Mouse (Mus musculus): Measurements from ENCODE around the gene Mindy3. TPM values are rescaled to one million over a fixed set of nuclear protein-coding genes. Genes with fewer than 3 reads are reported as not detected.

The Mindy3 gene
- polyA plus RNA-seq, 1 experiment from 2014 or later: 27.9 TPM

- H3K27me3 ChIP-seq (ENCODE audit: control insufficient read depth, insufficient read depth, low read length): no peaks in the 10 kb centered on the region
- no peak overlapping the region for H3K9ac ChIP-seq (ENCODE audit: low read length)
- ATAC-seq (ENCODE audit: insufficient read depth, low FRiP score): peak; percentile 89
- 59% methylated on average over 6 of the region's 6 CpGs for WGBS
- no peaks in the 10 kb centered on the region for H3K9me3 ChIP-seq (replicated peaks; ENCODE audit: control insufficient read depth, low read length)
- no peaks in the 10 kb centered on the region for H3K36me3 ChIP-seq (ENCODE audit: control insufficient read depth, insufficient read depth, low read length)
- no peak overlapping the region for H3K4me3 ChIP-seq (replicated peaks; ENCODE audit: low read length)
- 0 out of 2 replicates have a peak, but pooled peaks cover 5% of the 10 kb centered on the region for H3K4me1 ChIP-seq (ENCODE audit: control insufficient read depth, insufficient read depth, low read length)
- no peak overlapping the region for H3K4me2 ChIP-seq (ENCODE audit: low read depth, low read length)
- peak overlapping the region; percentile 50 for H3K27ac ChIP-seq (ENCODE audit: low read length)
These were observed 93.9 kb downstream of the Mindy3 start for GRCm38 (mm10) chr2:12325417-12325816.

- H3K27ac ChIP-seq (ENCODE audit: low read length): no peak overlapping the region
- H3K27me3 ChIP-seq (ENCODE audit: control insufficient read depth, insufficient read depth, low read length): no peaks in the 10 kb centered on the region
- H3K9ac ChIP-seq (ENCODE audit: low read length): no peak overlapping the region
- no peak for ATAC-seq (ENCODE audit: insufficient read depth, low FRiP score)
- WGBS: 80% methylated on average over 4 of the region's 4 CpGs
- H3K4me2 ChIP-seq (ENCODE audit: low read depth, low read length): no peak overlapping the region
- H3K36me3 ChIP-seq (ENCODE audit: control insufficient read depth, insufficient read depth, low read length): no peaks in the 10 kb centered on the region
- no peaks in the 10 kb centered on the region for H3K9me3 ChIP-seq (replicated peaks; ENCODE audit: control insufficient read depth, low read length)
- no peaks in the 10 kb centered on the region for H3K4me1 ChIP-seq (ENCODE audit: control insufficient read depth, insufficient read depth, low read length)
- no peak overlapping the region for H3K4me3 ChIP-seq (replicated peaks; ENCODE audit: low read length)
These were observed 98.4 kb downstream of the Mindy3 start for GRCm38 (mm10) chr2:12320914-12321313.

GRCm38 (mm10) chr2:12318715-12319114 is 100.6 kb downstream of the Mindy3 start:
- H3K9me3 ChIP-seq (replicated peaks; ENCODE audit: control insufficient read depth, low read length): no peaks in the 10 kb centered on the region
- no peaks in the 10 kb centered on the region for H3K4me1 ChIP-seq (ENCODE audit: control insufficient read depth, insufficient read depth, low read length)
- no peak overlapping the region for H3K27ac ChIP-seq (ENCODE audit: low read length)
- H3K4me3 ChIP-seq (replicated peaks; ENCODE audit: low read length): no peak overlapping the region
- H3K4me2 ChIP-seq (ENCODE audit: low read depth, low read length): no peak overlapping the region
- no peaks in the 10 kb centered on the region for H3K36me3 ChIP-seq (ENCODE audit: control insufficient read depth, insufficient read depth, low read length)
- no peaks in the 10 kb centered on the region for H3K27me3 ChIP-seq (ENCODE audit: control insufficient read depth, insufficient read depth, low read length)
- WGBS: 84% methylated on average over 3 of the region's 3 CpGs
- H3K9ac ChIP-seq (ENCODE audit: low read length): no peak overlapping the region
- no peak for ATAC-seq (ENCODE audit: insufficient read depth, low FRiP score)

GRCm38 (mm10) chr2:12318036-12318435 is 101.2 kb downstream of the Mindy3 start:
- H3K4me3 ChIP-seq (replicated peaks; ENCODE audit: low read length): no peak overlapping the region
- no peaks in the 10 kb centered on the region for H3K27me3 ChIP-seq (ENCODE audit: control insufficient read depth, insufficient read depth, low read length)
- no peaks in the 10 kb centered on the region for H3K9me3 ChIP-seq (replicated peaks; ENCODE audit: control insufficient read depth, low read length)
- no peak overlapping the region for H3K9ac ChIP-seq (ENCODE audit: low read length)
- H3K4me1 ChIP-seq (ENCODE audit: control insufficient read depth, insufficient read depth, low read length): no peaks in the 10 kb centered on the region
- ATAC-seq (ENCODE audit: insufficient read depth, low FRiP score): no peak
- 67% methylated on average over 4 of the region's 4 CpGs for WGBS
- H3K4me2 ChIP-seq (ENCODE audit: low read depth, low read length): no peak overlapping the region
- H3K27ac ChIP-seq (ENCODE audit: low read length): no peak overlapping the region
- no peaks in the 10 kb centered on the region for H3K36me3 ChIP-seq (ENCODE audit: control insufficient read depth, insufficient read depth, low read length)

GRCm38 (mm10) chr2:12317343-12317742 is 101.9 kb downstream of the Mindy3 start:
- Histone ChIP-seq H3K4me2 (ENCODE audit: low read depth, low read length) (no peak overlapping the region), H3K4me3 (replicated peaks; ENCODE audit: low read length) (no peak overlapping the region), H3K9me3 (replicated peaks; ENCODE audit: control insufficient read depth, low read length) (no peaks in the 10 kb centered on the region), H3K36me3 (ENCODE audit: control insufficient read depth, insufficient read depth, low read length) (no peaks in the 10 kb centered on the region), H3K27ac (ENCODE audit: low read length) (no peak overlapping the region), H3K4me1 (ENCODE audit: control insufficient read depth, insufficient read depth, low read length) (no peaks in the 10 kb centered on the region), H3K9ac (ENCODE audit: low read length) (no peak overlapping the region), H3K27me3 (ENCODE audit: control insufficient read depth, insufficient read depth, low read length) (no peaks in the 10 kb centered on the region)
- ATAC-seq (ENCODE audit: insufficient read depth, low FRiP score): no peak
- WGBS: 60% methylated on average over 5 of the region's 5 CpGs

- no peak overlapping the region for H3K4me3 ChIP-seq (replicated peaks; ENCODE audit: low read length)
- no peaks in the 10 kb centered on the region for H3K36me3 ChIP-seq (ENCODE audit: control insufficient read depth, insufficient read depth, low read length)
- H3K4me2 ChIP-seq (ENCODE audit: low read depth, low read length): no peak overlapping the region
- H3K9ac ChIP-seq (ENCODE audit: low read length): no peak overlapping the region
- H3K27ac ChIP-seq (ENCODE audit: low read length): no peak overlapping the region
- H3K4me1 ChIP-seq (ENCODE audit: control insufficient read depth, insufficient read depth, low read length): no peaks in the 10 kb centered on the region
- WGBS: 32% methylated on average over 7 of the region's 7 CpGs
- 0 out of 2 replicates have a peak, but pooled peaks have one; percentile 37 for ATAC-seq (ENCODE audit: insufficient read depth, low FRiP score)
- H3K27me3 ChIP-seq (ENCODE audit: control insufficient read depth, insufficient read depth, low read length): no peaks in the 10 kb centered on the region
- H3K9me3 ChIP-seq (replicated peaks; ENCODE audit: control insufficient read depth, low read length): no peaks in the 10 kb centered on the region
These were observed 102.9 kb downstream of the Mindy3 start for GRCm38 (mm10) chr2:12316361-12316760.

- H3K4me3 ChIP-seq (replicated peaks; ENCODE audit: low read length): no peak overlapping the region
- no peak overlapping the region for H3K4me2 ChIP-seq (ENCODE audit: low read depth, low read length)
- H3K9ac ChIP-seq (ENCODE audit: low read length): no peak overlapping the region
- H3K36me3 ChIP-seq (ENCODE audit: control insufficient read depth, insufficient read depth, low read length): no peaks in the 10 kb centered on the region
- no peak for ATAC-seq (ENCODE audit: insufficient read depth, low FRiP score)
- no peak overlapping the region for H3K27ac ChIP-seq (ENCODE audit: low read length)
- no peaks in the 10 kb centered on the region for H3K9me3 ChIP-seq (replicated peaks; ENCODE audit: control insufficient read depth, low read length)
- no peaks in the 10 kb centered on the region for H3K4me1 ChIP-seq (ENCODE audit: control insufficient read depth, insufficient read depth, low read length)
- 69% methylated on average over 6 of the region's 6 CpGs for WGBS
- H3K27me3 ChIP-seq (ENCODE audit: control insufficient read depth, insufficient read depth, low read length): no peaks in the 10 kb centered on the region
These were observed 105.2 kb downstream of the Mindy3 start for GRCm38 (mm10) chr2:12314028-12314427.

- no peak for ATAC-seq (ENCODE audit: insufficient read depth, low FRiP score)
- no peaks in the 10 kb centered on the region for H3K27me3 ChIP-seq (ENCODE audit: control insufficient read depth, insufficient read depth, low read length)
These were observed 110.8 kb downstream of the Mindy3 start for GRCm38 (mm10) chr2:12308466-12308865.

GRCm38 (mm10) chr2:12307311-12307710 is 112.0 kb downstream of the Mindy3 start:
- H3K27ac ChIP-seq (ENCODE audit: low read length): no peak overlapping the region
- no peak overlapping the region for H3K4me3 ChIP-seq (replicated peaks; ENCODE audit: low read length)
- no peak overlapping the region for H3K9ac ChIP-seq (ENCODE audit: low read length)
- no peaks in the 10 kb centered on the region for H3K9me3 ChIP-seq (replicated peaks; ENCODE audit: control insufficient read depth, low read length)
- no peaks in the 10 kb centered on the region for H3K36me3 ChIP-seq (ENCODE audit: control insufficient read depth, insufficient read depth, low read length)
- 0 out of 2 replicates have a peak, but pooled peaks cover 2% of the 10 kb centered on the region for H3K4me1 ChIP-seq (ENCODE audit: control insufficient read depth, insufficient read depth, low read length)
- H3K4me2 ChIP-seq (ENCODE audit: low read depth, low read length): no peak overlapping the region
- no peak for ATAC-seq (ENCODE audit: insufficient read depth, low FRiP score)
- no peaks in the 10 kb centered on the region for H3K27me3 ChIP-seq (ENCODE audit: control insufficient read depth, insufficient read depth, low read length)

More at GRCm38 (mm10) chr2:12308466-12308865, 110.8 kb downstream of the Mindy3 start:
- no peak overlapping the region for H3K9ac ChIP-seq (ENCODE audit: low read length)
- H3K4me2 ChIP-seq (ENCODE audit: low read depth, low read length): no peak overlapping the region
- H3K9me3 ChIP-seq (replicated peaks; ENCODE audit: control insufficient read depth, low read length): no peaks in the 10 kb centered on the region
- H3K36me3 ChIP-seq (ENCODE audit: control insufficient read depth, insufficient read depth, low read length): no peaks in the 10 kb centered on the region
- 0 out of 2 replicates have a peak, but pooled peaks cover 2% of the 10 kb centered on the region for H3K4me1 ChIP-seq (ENCODE audit: control insufficient read depth, insufficient read depth, low read length)
- no peak overlapping the region for H3K27ac ChIP-seq (ENCODE audit: low read length)
- no peak overlapping the region for H3K4me3 ChIP-seq (replicated peaks; ENCODE audit: low read length)
